Mouse (Mus musculus): Measurements from ENCODE around the gene Taok2. TPM values are rescaled to one million over a fixed set of nuclear protein-coding genes. Genes with fewer than 3 reads are reported as not detected.

Taok2 gene
- polyA plus RNA-seq, 1 experiment from 2014 or later = 8.7 TPM

GRCm38 (mm10) chr7:126863791-126864190 lies 20.7 kb downstream of the Taok2 start:
- H3K4me2 ChIP-seq (ENCODE audit: low read depth, low read length) = peak overlapping the region; percentile 95
- H3K27ac ChIP-seq (ENCODE audit: low read depth) = no peak overlapping the region
- peak overlapping the region; percentile 72 for H3K4me3 ChIP-seq (ENCODE audit: low read depth, low read length)
- no peak for DNase-seq
- no peaks in the 10 kb centered on the region for H3K27me3 ChIP-seq (ENCODE audit: insufficient read depth, low read length)
- ATAC-seq = no peak
- peak overlapping the region; percentile 78 for H3K9ac ChIP-seq (replicated peaks)
- TF ChIP-seq EP300 (IDR thresholded peaks at IDR 0.05; ENCODE audit: low read depth) = no peak
- H3K4me1 ChIP-seq (ENCODE audit: insufficient read depth) = peaks cover 17% of the 10 kb centered on the region
- H3K36me3 ChIP-seq (replicated peaks; ENCODE audit: insufficient read depth, low read length) = peaks cover 52% of the 10 kb centered on the region
- WGBS (ENCODE audit: insufficient replicate concordance) = 52% methylated on average over 6 of the region's 6 CpGs
- no peaks in the 10 kb centered on the region for H3K9me3 ChIP-seq (ENCODE audit: low read length)

GRCm38 (mm10) chr7:126862147-126862784 lies 22.2 kb downstream of the Taok2 start, which contains the start of gene Ino80e:
Ino80e (minus strand) TSS chr7:126862377.
- TF ChIP-seq CTCF (IDR thresholded peaks at IDR 0.05; ENCODE audit: low read depth) = no peak
- ATAC-seq = peak; percentile 82

GRCm38 (mm10) chr7:126861429-126862130 lies 22.9 kb downstream of the Taok2 start, which contains the start of gene Hirip3:
Hirip3 (plus strand) TSS chr7:126861972.
- H3K36me3 ChIP-seq (replicated peaks; ENCODE audit: insufficient read depth, low read length) = peaks cover 53% of the 10 kb centered on the region
- H3K4me2 ChIP-seq (ENCODE audit: low read depth, low read length) = peak within 1 kb of the TSS; percentile 95
- H3K27me3 ChIP-seq (ENCODE audit: insufficient read depth, low read length) = no peaks in the 10 kb centered on the region
- DNase-seq = peak; percentile 97
- peak within 1 kb of the TSS; percentile 24 for H3K27ac ChIP-seq (ENCODE audit: low read depth)
- WGBS (ENCODE audit: insufficient replicate concordance) = 1% methylated on average over 42 of the region's 42 CpGs
- H3K9me3 ChIP-seq (ENCODE audit: low read length) = no peaks in the 10 kb centered on the region
- H3K4me1 ChIP-seq (ENCODE audit: insufficient read depth) = peaks cover 17% of the 10 kb centered on the region
- ATAC-seq = peak; percentile 96
- TF ChIP-seq EP300 (IDR thresholded peaks at IDR 0.05; ENCODE audit: low read depth) = no peak
- TF ChIP-seq CTCF (IDR thresholded peaks at IDR 0.05; ENCODE audit: low read depth) = no peak
- peak within 1 kb of the TSS; percentile 78 for H3K9ac ChIP-seq (replicated peaks)
- H3K4me3 ChIP-seq (ENCODE audit: low read depth, low read length) = peak within 1 kb of the TSS; percentile 72

More at GRCm38 (mm10) chr7:126862147-126862784, 22.2 kb downstream of the Taok2 start, which contains the start of gene Ino80e:
- peaks cover 17% of the 10 kb centered on the region for H3K4me1 ChIP-seq (ENCODE audit: insufficient read depth)
- H3K4me3 ChIP-seq (ENCODE audit: low read depth, low read length) = peak within 1 kb of the TSS; percentile 72
- H3K27me3 ChIP-seq (ENCODE audit: insufficient read depth, low read length) = no peaks in the 10 kb centered on the region
- H3K9me3 ChIP-seq (ENCODE audit: low read length) = no peaks in the 10 kb centered on the region
- peak within 1 kb of the TSS; percentile 78 for H3K9ac ChIP-seq (replicated peaks)
- peaks cover 53% of the 10 kb centered on the region for H3K36me3 ChIP-seq (replicated peaks; ENCODE audit: insufficient read depth, low read length)
- peak within 1 kb of the TSS; percentile 95 for H3K4me2 ChIP-seq (ENCODE audit: low read depth, low read length)
- DNase-seq = peak; percentile 94
- H3K27ac ChIP-seq (ENCODE audit: low read depth) = peak within 1 kb of the TSS; percentile 24
- under 1% methylated on average over 41 of the region's 41 CpGs for WGBS (ENCODE audit: insufficient replicate concordance)

GRCm38 (mm10) chr7:126860987-126861386 lies 23.5 kb downstream of the Taok2 start:
- Histone ChIP-seq H3K9ac (replicated peaks) (peak overlapping the region; percentile 78), H3K9me3 (ENCODE audit: low read length) (no peaks in the 10 kb centered on the region), H3K4me3 (ENCODE audit: low read depth, low read length) (peak overlapping the region; percentile 72), H3K36me3 (replicated peaks; ENCODE audit: insufficient read depth, low read length) (peaks cover 53% of the 10 kb centered on the region), H3K4me2 (ENCODE audit: low read depth, low read length) (peak overlapping the region; percentile 95), H3K27me3 (ENCODE audit: insufficient read depth, low read length) (no peaks in the 10 kb centered on the region), H3K4me1 (ENCODE audit: insufficient read depth) (peaks cover 17% of the 10 kb centered on the region), H3K27ac (ENCODE audit: low read depth) (peak overlapping the region; percentile 24; the same call in 1 of the 2 replicates)
- TF ChIP-seq EP300 (IDR thresholded peaks at IDR 0.05; ENCODE audit: low read depth) (no peak), CTCF (IDR thresholded peaks at IDR 0.05; ENCODE audit: low read depth) (no peak)
- ATAC-seq (no peak), DNase-seq (no peak)
- WGBS (ENCODE audit: insufficient replicate concordance) = 49% methylated on average over 5 of the region's 5 CpGs

GRCm38 (mm10) chr7:126856741-126857420 lies 27.6 kb downstream of the Taok2 start:
- Histone ChIP-seq H3K4me1 (ENCODE audit: insufficient read depth) (peaks cover 7% of the 10 kb centered on the region), H3K27me3 (ENCODE audit: insufficient read depth, low read length) (no peaks in the 10 kb centered on the region), H3K27ac (ENCODE audit: low read depth) (no peak overlapping the region), H3K4me3 (ENCODE audit: low read depth, low read length) (no peak overlapping the region), H3K9me3 (ENCODE audit: low read length) (no peaks in the 10 kb centered on the region), H3K36me3 (replicated peaks; ENCODE audit: insufficient read depth, low read length) (peaks cover 70% of the 10 kb centered on the region), H3K4me2 (ENCODE audit: low read depth, low read length) (no peak overlapping the region), H3K9ac (replicated peaks) (no peak overlapping the region)
- TF ChIP-seq CTCF (IDR thresholded peaks at IDR 0.05; ENCODE audit: low read depth) (no peak), EP300 (IDR thresholded peaks at IDR 0.05; ENCODE audit: low read depth) (no peak)
- 72% methylated on average over 9 of the region's 9 CpGs for WGBS (ENCODE audit: insufficient replicate concordance)
- ATAC-seq (no peak), DNase-seq (no peak)

GRCm38 (mm10) chr7:126855641-126856040 lies 28.9 kb downstream of the Taok2 start:
- no peaks in the 10 kb centered on the region for H3K4me1 ChIP-seq (ENCODE audit: insufficient read depth)
- ATAC-seq = no peak
- DNase-seq = no peak
- H3K27me3 ChIP-seq (ENCODE audit: insufficient read depth, low read length) = no peaks in the 10 kb centered on the region
- no peak overlapping the region for H3K4me2 ChIP-seq (ENCODE audit: low read depth, low read length)
- peaks cover 73% of the 10 kb centered on the region for H3K36me3 ChIP-seq (replicated peaks; ENCODE audit: insufficient read depth, low read length)
- TF ChIP-seq CTCF (IDR thresholded peaks at IDR 0.05; ENCODE audit: low read depth) (no peak), EP300 (IDR thresholded peaks at IDR 0.05; ENCODE audit: low read depth) (no peak)
- H3K4me3 ChIP-seq (ENCODE audit: low read depth, low read length) = no peak overlapping the region
- no peak overlapping the region for H3K9ac ChIP-seq (replicated peaks)
- WGBS (ENCODE audit: insufficient replicate concordance) = 82% methylated on average over 3 of the region's 3 CpGs
- no peak overlapping the region for H3K27ac ChIP-seq (ENCODE audit: low read depth)
- no peaks in the 10 kb centered on the region for H3K9me3 ChIP-seq (ENCODE audit: low read length)

Measured in liver, postnatal 0 days (tissue).